Mouse (Mus musculus): ENCODE measurements at regions not wholly inside any gene's neighbourhood (a gene's known extent, or its start where the extent isn't known, plus 50 kb on each side); places are given as distances from the start of the nearest gene placed in this dataset.

- peaks cover 60% of the 10 kb centered on the region for H3K9me3 ChIP-seq (replicated peaks)
- H3K36me3 ChIP-seq (replicated peaks) = no peaks in the 10 kb centered on the region
- H3K4me3 ChIP-seq (ENCODE audit: low read depth, low read length) = no peak overlapping the region
- no peaks in the 10 kb centered on the region for H3K4me1 ChIP-seq (ENCODE audit: insufficient read depth, low read depth, low read length)
- ATAC-seq (ENCODE audit: extremely low read depth, insufficient number of reproducible peaks, low FRiP score, poor library complexity, severe bottlenecking) = no peak
- no peaks in the 10 kb centered on the region for H3K27me3 ChIP-seq (ENCODE audit: insufficient read depth, low read length)
- no peak for DNase-seq (ENCODE audit: low spot score)
- TF ChIP-seq POLR2AphosphoS5 (IDR thresholded peaks at IDR 0.05; ENCODE audit: insufficient replicate concordance, low read depth, low read length) = no peak
- TF ChIP-seq GATA1 (IDR thresholded peaks at IDR 0.05; ENCODE audit: borderline replicate concordance, low read length) = no peak
- no peak for TF ChIP-seq TAL1 (conservative IDR thresholded peaks at IDR 0.05; ENCODE audit: low read depth, low read length)
- TF ChIP-seq GATA2 (IDR thresholded peaks at IDR 0.05; ENCODE audit: borderline replicate concordance, low read depth, low read length) = no peak
- TF ChIP-seq CTCF (IDR thresholded peaks at IDR 0.05; ENCODE audit: low read depth, low read length) = no peak
Measured at GRCm38 (mm10) chr10:118760441-118760840, 109.6 kb downstream of the Dyrk2 start.

- no peaks in the 10 kb centered on the region for H3K36me3 ChIP-seq (replicated peaks)
- no peak for ATAC-seq (ENCODE audit: extremely low read depth, insufficient number of reproducible peaks, low FRiP score, poor library complexity, severe bottlenecking)
- TF ChIP-seq GATA2 (IDR thresholded peaks at IDR 0.05; ENCODE audit: borderline replicate concordance, low read depth, low read length) (no peak), TAL1 (conservative IDR thresholded peaks at IDR 0.05; ENCODE audit: low read depth, low read length) (no peak), CTCF (IDR thresholded peaks at IDR 0.05; ENCODE audit: low read depth, low read length) (no peak), POLR2AphosphoS5 (IDR thresholded peaks at IDR 0.05; ENCODE audit: insufficient replicate concordance, low read depth, low read length) (no peak), GATA1 (IDR thresholded peaks at IDR 0.05; ENCODE audit: borderline replicate concordance, low read length) (no peak)
- no peaks in the 10 kb centered on the region for H3K27me3 ChIP-seq (ENCODE audit: insufficient read depth, low read length)
- DNase-seq (ENCODE audit: low spot score) = no peak
- peaks cover 60% of the 10 kb centered on the region for H3K9me3 ChIP-seq (replicated peaks)
- H3K4me1 ChIP-seq (ENCODE audit: insufficient read depth, low read depth, low read length) = no peaks in the 10 kb centered on the region
- no peak overlapping the region for H3K4me3 ChIP-seq (ENCODE audit: low read depth, low read length)
Measured at GRCm38 (mm10) chr10:118761101-118761868, 108.7 kb downstream of the Dyrk2 start.

- no peak for TF ChIP-seq GATA2 (IDR thresholded peaks at IDR 0.05; ENCODE audit: borderline replicate concordance, low read depth, low read length)
- DNase-seq (ENCODE audit: low spot score) (no peak), ATAC-seq (ENCODE audit: extremely low read depth, insufficient number of reproducible peaks, low FRiP score, poor library complexity, severe bottlenecking) (no peak)
- Histone ChIP-seq H3K27me3 (ENCODE audit: insufficient read depth, low read length) (no peaks in the 10 kb centered on the region), H3K4me1 (ENCODE audit: insufficient read depth, low read depth, low read length) (no peaks in the 10 kb centered on the region), H3K36me3 (replicated peaks) (no peaks in the 10 kb centered on the region), H3K9me3 (replicated peaks) (peaks cover 47% of the 10 kb centered on the region), H3K4me3 (ENCODE audit: low read depth, low read length) (no peak overlapping the region)
Measured at GRCm38 (mm10) chr10:118765051-118765450, 105.0 kb downstream of the Dyrk2 start.

GRCm38 (mm10) chr10:118765544-118766441 lies 104.2 kb downstream of the Dyrk2 start:
- no peaks in the 10 kb centered on the region for H3K27me3 ChIP-seq (ENCODE audit: insufficient read depth, low read length)
- H3K9me3 ChIP-seq (replicated peaks) = peaks cover 52% of the 10 kb centered on the region
- DNase-seq (ENCODE audit: low spot score) (no peak), ATAC-seq (ENCODE audit: extremely low read depth, insufficient number of reproducible peaks, low FRiP score, poor library complexity, severe bottlenecking) (no peak)
- no peak overlapping the region for H3K4me3 ChIP-seq (ENCODE audit: low read depth, low read length)
- no peaks in the 10 kb centered on the region for H3K4me1 ChIP-seq (ENCODE audit: insufficient read depth, low read depth, low read length)
- no peaks in the 10 kb centered on the region for H3K36me3 ChIP-seq (replicated peaks)
- TF ChIP-seq POLR2AphosphoS5 (IDR thresholded peaks at IDR 0.05; ENCODE audit: insufficient replicate concordance, low read depth, low read length) (no peak), GATA1 (IDR thresholded peaks at IDR 0.05; ENCODE audit: borderline replicate concordance, low read length) (no peak), GATA2 (IDR thresholded peaks at IDR 0.05; ENCODE audit: borderline replicate concordance, low read depth, low read length) (no peak), CTCF (IDR thresholded peaks at IDR 0.05; ENCODE audit: low read depth, low read length) (no peak), TAL1 (conservative IDR thresholded peaks at IDR 0.05; ENCODE audit: low read depth, low read length) (no peak)

GRCm38 (mm10) chr10:118766826-118767225 lies 103.2 kb downstream of the Dyrk2 start:
- DNase-seq (ENCODE audit: low spot score) (no peak), ATAC-seq (ENCODE audit: extremely low read depth, insufficient number of reproducible peaks, low FRiP score, poor library complexity, severe bottlenecking) (no peak)
- TF ChIP-seq CTCF (IDR thresholded peaks at IDR 0.05; ENCODE audit: low read depth, low read length) = no peak
- TF ChIP-seq TAL1 (conservative IDR thresholded peaks at IDR 0.05; ENCODE audit: low read depth, low read length) = no peak
- TF ChIP-seq GATA1 (IDR thresholded peaks at IDR 0.05; ENCODE audit: borderline replicate concordance, low read length) = no peak
- TF ChIP-seq POLR2AphosphoS5 (IDR thresholded peaks at IDR 0.05; ENCODE audit: insufficient replicate concordance, low read depth, low read length) = no peak
- no peak for TF ChIP-seq GATA2 (IDR thresholded peaks at IDR 0.05; ENCODE audit: borderline replicate concordance, low read depth, low read length)
- no peaks in the 10 kb centered on the region for H3K36me3 ChIP-seq (replicated peaks)
- no peaks in the 10 kb centered on the region for H3K4me1 ChIP-seq (ENCODE audit: insufficient read depth, low read depth, low read length)
- no peaks in the 10 kb centered on the region for H3K27me3 ChIP-seq (ENCODE audit: insufficient read depth, low read length)
- H3K4me3 ChIP-seq (ENCODE audit: low read depth, low read length) = no peak overlapping the region
- H3K9me3 ChIP-seq (replicated peaks) = peaks cover 49% of the 10 kb centered on the region

GRCm38 (mm10) chr10:118769751-118770150 lies 100.3 kb downstream of the Dyrk2 start:
- DNase-seq (ENCODE audit: low spot score) = no peak
- Histone ChIP-seq H3K4me3 (ENCODE audit: low read depth, low read length) (no peak overlapping the region), H3K4me1 (ENCODE audit: insufficient read depth, low read depth, low read length) (no peaks in the 10 kb centered on the region), H3K9me3 (replicated peaks) (peaks cover 40% of the 10 kb centered on the region), H3K36me3 (replicated peaks) (no peaks in the 10 kb centered on the region), H3K27me3 (ENCODE audit: insufficient read depth, low read length) (no peaks in the 10 kb centered on the region)
- TF ChIP-seq POLR2AphosphoS5 (IDR thresholded peaks at IDR 0.05; ENCODE audit: insufficient replicate concordance, low read depth, low read length) = no peak
- TF ChIP-seq GATA1 (IDR thresholded peaks at IDR 0.05; ENCODE audit: borderline replicate concordance, low read length) = no peak
- TF ChIP-seq CTCF (IDR thresholded peaks at IDR 0.05; ENCODE audit: low read depth, low read length) = no peak
- TF ChIP-seq GATA2 (IDR thresholded peaks at IDR 0.05; ENCODE audit: borderline replicate concordance, low read depth, low read length) = no peak
- no peak for TF ChIP-seq TAL1 (conservative IDR thresholded peaks at IDR 0.05; ENCODE audit: low read depth, low read length)
- ATAC-seq (ENCODE audit: extremely low read depth, insufficient number of reproducible peaks, low FRiP score, poor library complexity, severe bottlenecking) = no peak

Measured in G1E (cell line).